Mouse (Mus musculus): ENCODE measurements at regions not wholly inside any gene's neighbourhood (a gene's known extent, or its start where the extent isn't known, plus 50 kb on each side); places are given as distances from the start of the nearest gene placed in this dataset.

GRCm38 (mm10) chr8:6527171-6527570 is 1422.0 kb upstream of the Slc10a2 start:
- no peak for ATAC-seq
- H3K9ac ChIP-seq (replicated peaks; ENCODE audit: low read depth, low read length): no peak overlapping the region
- H3K4me3 ChIP-seq (replicated peaks; ENCODE audit: low read length): no peak overlapping the region
- H3K4me1 ChIP-seq (replicated peaks; ENCODE audit: control insufficient read depth, insufficient read depth, low read length): no peaks in the 10 kb centered on the region
- 11% methylated on average over 5 of the region's 5 CpGs for WGBS
- no peaks in the 10 kb centered on the region for H3K36me3 ChIP-seq (ENCODE audit: control insufficient read depth, insufficient read depth)
- no peaks in the 10 kb centered on the region for H3K27me3 ChIP-seq (replicated peaks; ENCODE audit: control insufficient read depth, insufficient read depth, low read length)
- no peaks in the 10 kb centered on the region for H3K9me3 ChIP-seq (ENCODE audit: control insufficient read depth, low read length)
- no peak overlapping the region for H3K27ac ChIP-seq (ENCODE audit: low read length)
- no peak overlapping the region for H3K4me2 ChIP-seq (ENCODE audit: low read length)

- no peak overlapping the region for H3K4me3 ChIP-seq (replicated peaks; ENCODE audit: low read length)
- no peak overlapping the region for H3K4me2 ChIP-seq (ENCODE audit: low read length)
- no peaks in the 10 kb centered on the region for H3K4me1 ChIP-seq (replicated peaks; ENCODE audit: control insufficient read depth, insufficient read depth, low read length)
- no peak overlapping the region for H3K27ac ChIP-seq (ENCODE audit: low read length)
- ATAC-seq: no peak
- no peaks in the 10 kb centered on the region for H3K36me3 ChIP-seq (ENCODE audit: control insufficient read depth, insufficient read depth)
- no peaks in the 10 kb centered on the region for H3K27me3 ChIP-seq (replicated peaks; ENCODE audit: control insufficient read depth, insufficient read depth, low read length)
- no peaks in the 10 kb centered on the region for H3K9me3 ChIP-seq (ENCODE audit: control insufficient read depth, low read length)
- no peak overlapping the region for H3K9ac ChIP-seq (replicated peaks; ENCODE audit: low read depth, low read length)
Observed at GRCm38 (mm10) chr8:6515882-6516682, 1410.9 kb upstream of the Slc10a2 start.

- no peak overlapping the region for H3K27ac ChIP-seq (ENCODE audit: low read length)
- 24% methylated on average over 1 of the region's 1 CpGs for WGBS
- no peaks in the 10 kb centered on the region for H3K36me3 ChIP-seq (ENCODE audit: control insufficient read depth, insufficient read depth)
- no peak overlapping the region for H3K9ac ChIP-seq (replicated peaks; ENCODE audit: low read depth, low read length)
- no peak overlapping the region for H3K4me3 ChIP-seq (replicated peaks; ENCODE audit: low read length)
- H3K27me3 ChIP-seq (replicated peaks; ENCODE audit: control insufficient read depth, insufficient read depth, low read length): no peaks in the 10 kb centered on the region
- H3K9me3 ChIP-seq (ENCODE audit: control insufficient read depth, low read length): no peaks in the 10 kb centered on the region
- ATAC-seq: peak; percentile 69
- H3K4me2 ChIP-seq (ENCODE audit: low read length): no peak overlapping the region
- H3K4me1 ChIP-seq (replicated peaks; ENCODE audit: control insufficient read depth, insufficient read depth, low read length): no peaks in the 10 kb centered on the region
Observed at GRCm38 (mm10) chr8:6492453-6492852, 1387.3 kb upstream of the Slc10a2 start.

- H3K27ac ChIP-seq (ENCODE audit: low read length): no peak overlapping the region
- H3K27me3 ChIP-seq (replicated peaks; ENCODE audit: control insufficient read depth, insufficient read depth, low read length): no peaks in the 10 kb centered on the region
- H3K36me3 ChIP-seq (ENCODE audit: control insufficient read depth, insufficient read depth): no peaks in the 10 kb centered on the region
- no peaks in the 10 kb centered on the region for H3K4me1 ChIP-seq (replicated peaks; ENCODE audit: control insufficient read depth, insufficient read depth, low read length)
- ATAC-seq: no peak
- no peaks in the 10 kb centered on the region for H3K9me3 ChIP-seq (ENCODE audit: control insufficient read depth, low read length)
- 86% methylated on average over 1 of the region's 1 CpGs for WGBS
- no peak overlapping the region for H3K9ac ChIP-seq (replicated peaks; ENCODE audit: low read depth, low read length)
- H3K4me3 ChIP-seq (replicated peaks; ENCODE audit: low read length): no peak overlapping the region
- H3K4me2 ChIP-seq (ENCODE audit: low read length): no peak overlapping the region
Observed at GRCm38 (mm10) chr8:6481966-6482365, 1376.8 kb upstream of the Slc10a2 start.

GRCm38 (mm10) chr8:6471089-6471488 is 1365.9 kb upstream of the Slc10a2 start:
- Histone ChIP-seq H3K4me1 (replicated peaks; ENCODE audit: control insufficient read depth, insufficient read depth, low read length) (no peaks in the 10 kb centered on the region), H3K9me3 (ENCODE audit: control insufficient read depth, low read length) (no peaks in the 10 kb centered on the region), H3K9ac (replicated peaks; ENCODE audit: low read depth, low read length) (no peak overlapping the region), H3K4me2 (ENCODE audit: low read length) (no peak overlapping the region), H3K4me3 (replicated peaks; ENCODE audit: low read length) (no peak overlapping the region), H3K27ac (ENCODE audit: low read length) (no peak overlapping the region), H3K27me3 (replicated peaks; ENCODE audit: control insufficient read depth, insufficient read depth, low read length) (no peaks in the 10 kb centered on the region), H3K36me3 (ENCODE audit: control insufficient read depth, insufficient read depth) (no peaks in the 10 kb centered on the region)
- no peak for ATAC-seq
- 90% methylated on average over 3 of the region's 3 CpGs for WGBS

- H3K36me3 ChIP-seq (ENCODE audit: control insufficient read depth, insufficient read depth): no peaks in the 10 kb centered on the region
- H3K27ac ChIP-seq (ENCODE audit: low read length): no peak overlapping the region
- H3K27me3 ChIP-seq (replicated peaks; ENCODE audit: control insufficient read depth, insufficient read depth, low read length): no peaks in the 10 kb centered on the region
- H3K9me3 ChIP-seq (ENCODE audit: control insufficient read depth, low read length): no peaks in the 10 kb centered on the region
- H3K9ac ChIP-seq (replicated peaks; ENCODE audit: low read depth, low read length): no peak overlapping the region
- no peak overlapping the region for H3K4me2 ChIP-seq (ENCODE audit: low read length)
- ATAC-seq: peak; percentile 93
- no peak overlapping the region for H3K4me3 ChIP-seq (replicated peaks; ENCODE audit: low read length)
- H3K4me1 ChIP-seq (replicated peaks; ENCODE audit: control insufficient read depth, insufficient read depth, low read length): no peaks in the 10 kb centered on the region; the same call in 1 of the 2 replicates
- WGBS: 12% methylated on average over 3 of the region's 3 CpGs
Observed at GRCm38 (mm10) chr8:6456553-6457180, 1351.5 kb upstream of the Slc10a2 start.

- Histone ChIP-seq H3K4me3 (replicated peaks; ENCODE audit: low read length) (no peak overlapping the region), H3K27me3 (replicated peaks; ENCODE audit: control insufficient read depth, insufficient read depth, low read length) (no peaks in the 10 kb centered on the region), H3K4me1 (replicated peaks; ENCODE audit: control insufficient read depth, insufficient read depth, low read length) (peaks cover 2% of the 10 kb centered on the region; the same call in 1 of the 2 replicates), H3K4me2 (ENCODE audit: low read length) (no peak overlapping the region), H3K9me3 (ENCODE audit: control insufficient read depth, low read length) (no peaks in the 10 kb centered on the region), H3K36me3 (ENCODE audit: control insufficient read depth, insufficient read depth) (no peaks in the 10 kb centered on the region), H3K9ac (replicated peaks; ENCODE audit: low read depth, low read length) (no peak overlapping the region), H3K27ac (ENCODE audit: low read length) (no peak overlapping the region)
- WGBS: 43% methylated on average over 6 of the region's 6 CpGs
- ATAC-seq: peak; percentile 57; the same call in 1 of the 2 replicates
Observed at GRCm38 (mm10) chr8:6448301-6448700, 1343.2 kb upstream of the Slc10a2 start.

- H3K4me2 ChIP-seq (ENCODE audit: low read length): no peak overlapping the region
- no peak overlapping the region for H3K4me3 ChIP-seq (replicated peaks; ENCODE audit: low read length)
- H3K9me3 ChIP-seq (ENCODE audit: control insufficient read depth, low read length): no peaks in the 10 kb centered on the region
- ATAC-seq: no peak
- no peaks in the 10 kb centered on the region for H3K36me3 ChIP-seq (ENCODE audit: control insufficient read depth, insufficient read depth)
- WGBS: 62% methylated on average over 4 of the region's 4 CpGs
- no peaks in the 10 kb centered on the region; the same call in 1 of the 2 replicates for H3K4me1 ChIP-seq (replicated peaks; ENCODE audit: control insufficient read depth, insufficient read depth, low read length)
- H3K27me3 ChIP-seq (replicated peaks; ENCODE audit: control insufficient read depth, insufficient read depth, low read length): no peaks in the 10 kb centered on the region
- no peak overlapping the region for H3K27ac ChIP-seq (ENCODE audit: low read length)
- H3K9ac ChIP-seq (replicated peaks; ENCODE audit: low read depth, low read length): no peak overlapping the region
Observed at GRCm38 (mm10) chr8:6439069-6439468, 1333.9 kb upstream of the Slc10a2 start.

Data from forebrain, embryonic 16.5 days (tissue).